8 mouse cellular contexts compared by ENCODE assay signal in genomic region chr5:114776174-114776573, GRCm38 (mm10). TPM values are rescaled to one million over a fixed set of nuclear protein-coding genes. Genes with fewer than 3 reads are reported as not detected.
DNase-seq lines count a peak whose midpoint lies in the region; ATAC-seq and TF ChIP-seq lines count a peak whose summit lies in the region.

No protein-coding gene starts in this region.

- no peak for ATAC-seq in kidney, postnatal 0 days (replicated peaks; ENCODE audit: low FRiP score, low read depth)
- no peak for ATAC-seq in hindbrain, embryonic 15.5 days (ENCODE audit: low FRiP score, low read depth)
- ATAC-seq in midbrain, embryonic 16.5 days, result no peak
- ATAC-seq in frontal cortex, adult (ENCODE audit: low TSS enrichment), result no peak

- H3K9ac ChIP-seq in kidney, postnatal 0 days (ENCODE audit: low read depth, low read length), result no peak overlapping the region
- H3K9ac ChIP-seq in hindbrain, embryonic 15.5 days, result peak overlapping the region; percentile 100
- H3K9ac ChIP-seq in midbrain, embryonic 16.5 days (ENCODE audit: low read depth, low read length), result peak overlapping the region; percentile 94

- intact Hi-C loops in left cerebral cortex, postnatal 25 days (cut with DNase I), result no loop called here

- H3K4me1 ChIP-seq in kidney, postnatal 0 days (replicated peaks; ENCODE audit: insufficient read depth, low read length), result 0 out of 2 replicates have a peak, but pooled peaks cover 4% of the 10 kb centered on the region
- H3K4me1 ChIP-seq in embryonic facial prominence, embryonic 10.5 days, result peaks cover 60% of the 10 kb centered on the region
- H3K4me1 ChIP-seq in hindbrain, embryonic 15.5 days (replicated peaks), result peaks cover 56% of the 10 kb centered on the region
- peaks cover 38% of the 10 kb centered on the region for H3K4me1 ChIP-seq in midbrain, embryonic 16.5 days (ENCODE audit: control insufficient read depth, insufficient read depth, low read length)

- H3K36me3 ChIP-seq in kidney, postnatal 0 days (ENCODE audit: insufficient read depth, low read length), result no peaks in the 10 kb centered on the region
- no peaks in the 10 kb centered on the region for H3K36me3 ChIP-seq in embryonic facial prominence, embryonic 10.5 days (replicated peaks)
- H3K36me3 ChIP-seq in hindbrain, embryonic 15.5 days, result no peaks in the 10 kb centered on the region
- H3K36me3 ChIP-seq in midbrain, embryonic 16.5 days (ENCODE audit: control insufficient read depth, insufficient read depth, low read length), result no peaks in the 10 kb centered on the region

- no peak overlapping the region for H3K27ac ChIP-seq in kidney, postnatal 0 days
- no peak overlapping the region for H3K27ac ChIP-seq in embryonic facial prominence, embryonic 10.5 days (replicated peaks)
- H3K27ac ChIP-seq in hindbrain, embryonic 15.5 days (replicated peaks), result 0 out of 2 replicates have a peak overlapping the region, but pooled peaks have one; percentile 99
- no peak overlapping the region for H3K27ac ChIP-seq in midbrain, embryonic 16.5 days (ENCODE audit: low read length)

- H3K9me3 ChIP-seq in kidney, postnatal 0 days (replicated peaks; ENCODE audit: low read length), result no peaks in the 10 kb centered on the region
- H3K9me3 ChIP-seq in embryonic facial prominence, embryonic 10.5 days, result no peaks in the 10 kb centered on the region
- no peaks in the 10 kb centered on the region for H3K9me3 ChIP-seq in hindbrain, embryonic 15.5 days
- no peaks in the 10 kb centered on the region for H3K9me3 ChIP-seq in midbrain, embryonic 16.5 days (replicated peaks; ENCODE audit: control insufficient read depth, low read length, poor library complexity, severe bottlenecking)

- no peaks in the 10 kb centered on the region for H3K27me3 ChIP-seq in kidney, postnatal 0 days (ENCODE audit: insufficient read depth, low read length)
- no peaks in the 10 kb centered on the region for H3K27me3 ChIP-seq in embryonic facial prominence, embryonic 10.5 days (replicated peaks; ENCODE audit: low read depth, poor library complexity, severe bottlenecking)
- no peaks in the 10 kb centered on the region for H3K27me3 ChIP-seq in hindbrain, embryonic 15.5 days
- no peaks in the 10 kb centered on the region for H3K27me3 ChIP-seq in midbrain, embryonic 16.5 days (ENCODE audit: control insufficient read depth, insufficient read depth, low read depth, low read length)

- no peak for DNase-seq in kidney, postnatal 0 days (ENCODE audit: low spot score)
- no peak for DNase-seq in kidney, adult 11 months
- no peak for DNase-seq in embryonic facial prominence, embryonic 10.5 days (ENCODE audit: low spot score)
- DNase-seq in left cerebral cortex, postnatal 25 days (ENCODE audit: low spot score in 2 of 2), result no peak
- DNase-seq in gastrocnemius, adult 8-10 months (ENCODE audit: low spot score in 2 of 2), result no peak

- H3K4me3 ChIP-seq in kidney, postnatal 0 days (replicated peaks; ENCODE audit: low read depth, low read length), result no peak overlapping the region
- H3K4me3 ChIP-seq in embryonic facial prominence, embryonic 10.5 days, result peak overlapping the region; percentile 82
- peak overlapping the region; percentile 98 for H3K4me3 ChIP-seq in hindbrain, embryonic 15.5 days
- peak overlapping the region; percentile 81 for H3K4me3 ChIP-seq in midbrain, embryonic 16.5 days (ENCODE audit: low read depth, low read length)

- TF ChIP-seq CTCF in kidney, postnatal 0 days (IDR thresholded peaks at IDR 0.05; ENCODE audit: low read depth), result no peak

- H3K4me2 ChIP-seq in kidney, postnatal 0 days (ENCODE audit: low read length), result peak overlapping the region; percentile 95
- H3K4me2 ChIP-seq in hindbrain, embryonic 15.5 days, result peak overlapping the region; percentile 75
- peak overlapping the region; percentile 67 for H3K4me2 ChIP-seq in midbrain, embryonic 16.5 days (ENCODE audit: low read length)

- 66% methylated on average over 7 of the region's 7 CpGs for WGBS in kidney, postnatal 0 days
- WGBS in embryonic facial prominence, embryonic 10.5 days, result 76% methylated on average over 7 of the region's 7 CpGs
- 49% methylated on average over 7 of the region's 7 CpGs for WGBS in hindbrain, embryonic 15.5 days
- 63% methylated on average over 7 of the region's 7 CpGs for WGBS in midbrain, embryonic 16.5 days

RNA-seq across cellular contexts. Expression of gene Git2, which starts 0.9 kb away (rescaled TPM):
- polyA plus RNA-seq in kidney, postnatal 0 days (2015; fragmentation: Nextera tagmentation; extraction: Ambion mirVana), result 25.8 and 27.8 TPM in 2 replicates
- polyA plus RNA-seq in embryonic facial prominence, embryonic 10.5 days (2016; fragmentation: Nextera tagmentation; extraction: Ambion mirVana), result 36.7 and 38.1 TPM in 2 replicates
- polyA plus RNA-seq in hindbrain, embryonic 15.5 days (2015; fragmentation: Nextera tagmentation; extraction: Ambion mirVana), result 51.2 and 52.8 TPM in 2 replicates
- 48.4 and 54.1 TPM in 2 replicates for polyA plus RNA-seq in midbrain, embryonic 16.5 days (2015; fragmentation: Nextera tagmentation; extraction: Ambion mirVana)
- total RNA-seq in left cerebral cortex, postnatal 25 days (2021), result 10 to 100 TPM; 38.1 to 47.0 TPM
- total RNA-seq in gastrocnemius, adult 8-10 months (2022), result 10 to 100 TPM; 12.7 to 19.4 (median 16.6) TPM

RNA-seq across cellular contexts. Expression of gene Ankrd13a, which starts 1.7 kb away (rescaled TPM):
- polyA plus RNA-seq in kidney, postnatal 0 days (2015; fragmentation: Nextera tagmentation; extraction: Ambion mirVana), result 45.6 and 49.2 TPM in 2 replicates
- 44.4 and 48.1 TPM in 2 replicates for polyA plus RNA-seq in embryonic facial prominence, embryonic 10.5 days (2016; fragmentation: Nextera tagmentation; extraction: Ambion mirVana)
- polyA plus RNA-seq in hindbrain, embryonic 15.5 days (2015; fragmentation: Nextera tagmentation; extraction: Ambion mirVana), result 35.8 and 36.2 TPM in 2 replicates
- polyA plus RNA-seq in midbrain, embryonic 16.5 days (2015; fragmentation: Nextera tagmentation; extraction: Ambion mirVana), result 24.3 and 29.0 TPM in 2 replicates
- 10 to 100 TPM; 30.6 to 34.9 TPM for total RNA-seq in left cerebral cortex, postnatal 25 days (2021)
- 10 to 100 TPM; 12.8 to 15.7 (median 14.4) TPM for total RNA-seq in gastrocnemius, adult 8-10 months (2022)

RNA-seq across cellular contexts. Expression of gene 1500011B03Rik, which starts 47.1 kb away (rescaled TPM):
- 160 and 189 TPM in 2 replicates for polyA plus RNA-seq in kidney, postnatal 0 days (2015; fragmentation: Nextera tagmentation; extraction: Ambion mirVana)
- polyA plus RNA-seq in embryonic facial prominence, embryonic 10.5 days (2016; fragmentation: Nextera tagmentation; extraction: Ambion mirVana), result 108 TPM in 2 replicates
- polyA plus RNA-seq in hindbrain, embryonic 15.5 days (2015; fragmentation: Nextera tagmentation; extraction: Ambion mirVana), result 266 and 286 TPM in 2 replicates
- polyA plus RNA-seq in midbrain, embryonic 16.5 days (2015; fragmentation: Nextera tagmentation; extraction: Ambion mirVana), result 272 and 306 TPM in 2 replicates
- total RNA-seq in left cerebral cortex, postnatal 25 days (2021), result 100 to 1,000 TPM; 162 to 177 TPM
- total RNA-seq in gastrocnemius, adult 8-10 months (2022), result 1 to 10 TPM; 2.1 to 6.2 (median 3.1) TPM
